Mouse (Mus musculus): ENCODE measurements around the gene E2f3.
A peak's percentile ranks its signal among the peaks of the same experiment; 100 is the strongest.

E2f3 gene

GRCm38 (mm10) chr13:29985855-29986755 is at the start of gene E2f3:
Gene E2f3 (minus strand): TSS chr13:29986063.
- peak; percentile 93 to 94 for DNase-seq (ENCODE audit: low spot score in 2 of 2)

- no peak for DNase-seq (ENCODE audit: low spot score in 2 of 2)
These were observed 48.7 kb upstream of the E2f3 start for GRCm38 (mm10) chr13:30034540-30034939.

- DNase-seq (ENCODE audit: low spot score in 2 of 2), result no peak
These were observed 45.9 kb upstream of the E2f3 start for GRCm38 (mm10) chr13:30031684-30032335.

GRCm38 (mm10) chr13:30027841-30028240 is 42.0 kb upstream of the E2f3 start:
- DNase-seq (ENCODE audit: low spot score in 2 of 2), result no peak

- DNase-seq (ENCODE audit: low spot score in 2 of 2), result no peak
These were observed 36.6 kb upstream of the E2f3 start for GRCm38 (mm10) chr13:30022487-30022886.

GRCm38 (mm10) chr13:30018573-30018972 is 32.7 kb upstream of the E2f3 start:
- DNase-seq (ENCODE audit: low spot score in 2 of 2), result no peak

- DNase-seq (ENCODE audit: low spot score in 2 of 2), result no peak
These were observed 31.7 kb upstream of the E2f3 start for GRCm38 (mm10) chr13:30017611-30018010.

GRCm38 (mm10) chr13:30014576-30014975 is 28.7 kb upstream of the E2f3 start:
- no peak for DNase-seq (ENCODE audit: low spot score in 2 of 2)

GRCm38 (mm10) chr13:30012226-30012625 is 26.4 kb upstream of the E2f3 start:
- no peak for DNase-seq (ENCODE audit: low spot score in 2 of 2)

- DNase-seq (ENCODE audit: low spot score in 2 of 2), result no peak
These were observed 22.9 kb upstream of the E2f3 start for GRCm38 (mm10) chr13:30008738-30009137.

- DNase-seq (ENCODE audit: low spot score in 2 of 2), result no peak
These were observed 19.6 kb upstream of the E2f3 start for GRCm38 (mm10) chr13:30005422-30005821.

GRCm38 (mm10) chr13:30004849-30005248 is 19.0 kb upstream of the E2f3 start:
- DNase-seq (ENCODE audit: low spot score in 2 of 2), result no peak

- no peak for DNase-seq (ENCODE audit: low spot score in 2 of 2)
These were observed 17.3 kb upstream of the E2f3 start for GRCm38 (mm10) chr13:30003169-30003568.

- no peak for DNase-seq (ENCODE audit: low spot score in 2 of 2)
These were observed 15.2 kb upstream of the E2f3 start for GRCm38 (mm10) chr13:30001041-30001440.

GRCm38 (mm10) chr13:29987956-29988355 is 2.1 kb upstream of the E2f3 start:
- no peak for DNase-seq (ENCODE audit: low spot score in 2 of 2)

- DNase-seq (ENCODE audit: low spot score in 2 of 2), result no peak
These were observed 875 bp upstream of the E2f3 start for GRCm38 (mm10) chr13:29986756-29987120.

- DNase-seq (ENCODE audit: low spot score in 2 of 2), result peak; percentile 21 to 33
These were observed 585 bp downstream of the E2f3 start for GRCm38 (mm10) chr13:29985101-29985854.

- DNase-seq (ENCODE audit: low spot score in 2 of 2), result peak; percentile 57 to 69
These were observed 1.4 kb downstream of the E2f3 start for GRCm38 (mm10) chr13:29984286-29985100.

GRCm38 (mm10) chr13:29983523-29984191 is 2.2 kb downstream of the E2f3 start:
- peak in 1 of 2 experiments; percentile 13 for DNase-seq (ENCODE audit: low spot score in 2 of 2)

- DNase-seq (ENCODE audit: low spot score in 2 of 2), result no peak
These were observed 2.8 kb downstream of the E2f3 start for GRCm38 (mm10) chr13:29983037-29983436.

- DNase-seq (ENCODE audit: low spot score in 2 of 2), result no peak
These were observed 3.5 kb downstream of the E2f3 start for GRCm38 (mm10) chr13:29982400-29982799.
